Mouse (Mus musculus) olfactory bulb, adult 2 months (tissue): ENCODE results near the gene Zmym6.

Experiments
- CTCF ChIP-seq: fragments of 200-500 bp; IDR thresholded peaks from 2 replicates; pipeline ENCODE4 v1.5.1; 2012; ENCODE audit warnings: low read depth, mild to moderate bottlenecking, low read length, moderate library complexity; ENCODE audit not compliant: insufficient read depth
- POLR2A ChIP-seq: fragments of 200-500 bp; IDR thresholded peaks from 2 replicates; pipeline ENCODE4 v1.6.1; 2012; ENCODE audit warnings: mild to moderate bottlenecking, low read depth, low read length, moderate library complexity; ENCODE audit not compliant: insufficient read depth

GRCm38 (mm10) chr4:127037908-127038827 lies 39.0 kb upstream of the Zmym6 start:
- no peak for TF ChIP-seq CTCF
- TF ChIP-seq POLR2A = no peak
